Mouse (Mus musculus) liver, adult 2 months (tissue): ENCODE data around the gene Tspan6.

ENCODE experiments used
- CTCF ChIP-seq: fragments of 200-500 bp; IDR thresholded peaks from 2 replicates; pipeline ENCODE4 v1.5.1; 2011; ENCODE audit warnings: low read depth, low read length, control low read depth
- POLR2A ChIP-seq: fragments of 200-500 bp; IDR thresholded peaks from 2 replicates; pipeline ENCODE4 v1.6.1; 2011; ENCODE audit warnings: low read length, control low read depth; ENCODE audit not compliant: insufficient read depth; ENCODE audit errors: extremely low read depth

DNA sequence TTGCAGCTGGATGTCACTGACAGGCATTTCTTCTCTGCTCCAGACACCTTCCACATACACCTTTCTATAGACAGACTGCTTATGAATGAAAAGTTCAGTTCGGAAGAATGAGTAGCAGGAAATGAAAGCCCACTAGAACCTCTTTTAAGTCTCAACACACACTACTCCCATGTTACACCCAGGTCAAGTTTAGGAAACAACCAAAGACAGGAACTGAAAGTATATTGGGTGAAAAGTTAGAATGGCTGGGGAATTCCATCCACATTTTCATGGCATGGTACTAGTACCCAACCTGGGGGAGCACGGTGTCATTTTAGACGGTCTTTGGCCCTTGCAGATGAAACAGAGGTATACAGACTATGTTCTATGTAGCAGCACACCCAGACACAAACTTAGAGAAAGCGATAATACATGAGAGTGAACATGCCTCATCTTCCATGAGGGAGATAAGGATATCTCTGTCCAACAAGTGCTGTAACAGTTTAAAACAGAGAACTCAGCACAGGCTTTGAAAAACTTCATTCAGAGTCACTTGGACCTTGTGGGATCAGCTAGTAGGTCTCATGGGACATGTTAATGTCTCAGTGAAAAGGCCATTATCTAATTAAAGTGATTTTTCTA, 38.5 kb upstream of the Tspan6 start:
- no peak for TF ChIP-seq CTCF
- TF ChIP-seq POLR2A = no peak
